Mouse (Mus musculus) kidney, embryonic 16.5 days (tissue): ENCODE measurements at regions not wholly inside any gene's neighbourhood (a gene's known extent, or its start where the extent isn't known, plus 50 kb on each side); places are given as distances from the start of the nearest gene placed in this dataset.

Experiments
- ATAC-seq: fragments of 200-750 bp; cut with Nextera tagmentation; 2 replicates; pipeline ENCODE4 v1.8.0; 2017; ENCODE audit warnings: moderate TSS enrichment; ENCODE audit not compliant: low FRiP score, low TSS enrichment
- H3K27ac ChIP-seq: fragments of 300-500 bp; sonication (generic); 2 replicates; pipeline ENCODE4 v1.5.1; 2014; ENCODE audit warnings: low read length
- H3K27me3 ChIP-seq: fragments of 300-500 bp; sonication (generic); 2 replicates; pipeline ENCODE4 v1.6.1; 2014; ENCODE audit warnings: low read length, control low read depth, mixed read lengths; ENCODE audit not compliant: insufficient read depth
- H3K36me3 ChIP-seq: fragments of 300-500 bp; sonication (generic); 2 replicates; pipeline ENCODE4 v1.6.1; 2014; ENCODE audit warnings: low read length, control low read depth, mixed read lengths; ENCODE audit not compliant: insufficient read depth
- H3K4me1 ChIP-seq: fragments of 300-500 bp; sonication (generic); 2 replicates; pipeline ENCODE4 v1.6.1; 2014; ENCODE audit warnings: low read length, control low read depth, mixed read lengths; ENCODE audit not compliant: insufficient read depth
- H3K4me2 ChIP-seq: fragments of 300-500 bp; sonication (generic); replicated peaks from 2 replicates; pipeline ENCODE4 v1.6.1; 2014; ENCODE audit warnings: low read depth, low read length
- H3K4me3 ChIP-seq: fragments of 300-500 bp; sonication (generic); 2 replicates; pipeline ENCODE4 v1.5.1; 2014; ENCODE audit warnings: mild to moderate bottlenecking, low read length
- H3K9ac ChIP-seq: fragments of 300-500 bp; sonication (generic); replicated peaks from 2 replicates; pipeline ENCODE4 v1.6.1; 2014; ENCODE audit warnings: low read length
- H3K9me3 ChIP-seq: fragments of 300-500 bp; sonication (generic); 2 replicates; pipeline ENCODE4 v1.6.1; 2016; ENCODE audit warnings: low read length, control low read depth
- WGBS: fragments of 180-500 bp; shearing (Covaris S2); extraction: QIAGEN DNeasy Blood & Tissue Kit; methylation state at CpG from one replicate; pipeline ENCODE4 v1.1.7; 2014; 5-methylcytosine and 5-hydroxymethylcytosine counted together

GRCm38 (mm10) chr16:97292484-97293048 lies 64.0 kb upstream of the Bace2 start:
- H3K4me1 ChIP-seq: peaks cover 8% of the 10 kb centered on the region; the same call in 1 of the 2 replicates
- peak; percentile 70 for ATAC-seq
- peak overlapping the region; percentile 46 for H3K4me2 ChIP-seq
- H3K36me3 ChIP-seq: no peaks in the 10 kb centered on the region
- 2% methylated on average over 11 of the region's 11 CpGs for WGBS
- no peaks in the 10 kb centered on the region for H3K27me3 ChIP-seq
- no peaks in the 10 kb centered on the region for H3K9me3 ChIP-seq
- H3K9ac ChIP-seq: no peak overlapping the region; the same call in 1 of the 2 replicates
- H3K4me3 ChIP-seq: peak overlapping the region; percentile 15
- no peak overlapping the region for H3K27ac ChIP-seq

GRCm38 (mm10) chr16:97293273-97293672 lies 63.3 kb upstream of the Bace2 start:
- H3K27me3 ChIP-seq: no peaks in the 10 kb centered on the region
- H3K9me3 ChIP-seq: no peaks in the 10 kb centered on the region
- WGBS: 4% methylated on average over 4 of the region's 4 CpGs
- peak; percentile 74; the same call in 1 of the 2 replicates for ATAC-seq
- H3K4me2 ChIP-seq: peak overlapping the region; percentile 46
- no peaks in the 10 kb centered on the region for H3K36me3 ChIP-seq
- H3K27ac ChIP-seq: no peak overlapping the region
- H3K9ac ChIP-seq: no peak overlapping the region; the same call in 1 of the 2 replicates
- peaks cover 8% of the 10 kb centered on the region; the same call in 1 of the 2 replicates for H3K4me1 ChIP-seq
- H3K4me3 ChIP-seq: peak overlapping the region; percentile 15

DNA sequence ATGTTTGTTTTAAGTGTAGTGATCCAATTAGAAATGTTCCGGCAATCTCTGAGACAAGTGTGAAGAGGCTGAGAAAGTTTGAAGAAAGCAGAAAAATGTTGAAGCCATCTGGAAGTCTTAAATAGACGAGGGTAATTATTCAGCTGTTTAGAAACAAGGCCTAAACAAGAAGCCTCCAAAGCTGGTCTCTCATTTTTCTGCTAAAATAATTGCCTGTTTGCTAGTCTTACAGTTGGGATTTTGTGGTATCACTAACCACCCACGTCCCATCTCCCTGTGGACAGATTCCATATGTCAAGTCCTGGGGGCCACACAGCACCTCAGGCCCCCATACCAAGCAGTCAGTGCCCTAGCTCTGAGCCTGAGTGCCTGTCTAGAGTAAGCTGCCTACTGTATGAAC lies 59.4 kb upstream of the Bace2 start:
- WGBS: 84% methylated on average over 3 of the region's 3 CpGs
- no peaks in the 10 kb centered on the region for H3K36me3 ChIP-seq
- H3K4me3 ChIP-seq: no peak overlapping the region
- H3K27me3 ChIP-seq: no peaks in the 10 kb centered on the region
- no peaks in the 10 kb centered on the region for H3K9me3 ChIP-seq
- H3K4me1 ChIP-seq: peaks cover 8% of the 10 kb centered on the region; the same call in 1 of the 2 replicates
- H3K4me2 ChIP-seq: no peak overlapping the region
- H3K9ac ChIP-seq: no peak overlapping the region
- ATAC-seq: no peak
- H3K27ac ChIP-seq: no peak overlapping the region

DNA sequence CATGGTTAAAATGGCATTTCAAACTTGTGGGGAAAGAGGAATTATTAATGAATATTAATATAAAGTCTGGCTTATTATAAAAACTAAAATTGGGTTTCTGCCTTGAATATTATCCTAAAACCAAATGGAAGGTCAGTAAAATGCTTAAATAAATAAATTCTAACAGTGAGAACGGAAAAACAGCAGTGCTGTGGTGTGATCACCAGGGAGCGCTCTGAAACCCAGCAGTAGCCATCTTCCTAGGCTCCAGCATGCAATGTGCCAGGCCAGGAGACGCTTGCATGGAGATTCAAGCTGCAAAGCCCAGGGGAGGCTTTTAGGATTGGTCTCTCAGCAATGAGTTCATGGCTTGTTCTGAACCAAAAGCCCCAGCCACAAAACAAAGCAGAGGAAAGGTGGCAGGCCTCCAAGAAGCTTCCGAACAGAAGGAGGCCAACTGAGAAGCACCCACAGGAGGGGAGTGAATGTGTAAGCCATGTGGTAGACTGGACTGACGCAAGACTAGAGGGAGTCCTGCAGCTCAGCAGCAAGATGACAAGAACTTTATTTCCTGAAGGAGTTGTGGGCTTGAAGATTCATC lies 52.3 kb upstream of the Bace2 start:
- Histone ChIP-seq H3K9me3 (no peaks in the 10 kb centered on the region), H3K27ac (no peak overlapping the region), H3K9ac (no peak overlapping the region), H3K4me3 (no peak overlapping the region), H3K36me3 (no peaks in the 10 kb centered on the region), H3K4me2 (no peak overlapping the region), H3K27me3 (no peaks in the 10 kb centered on the region), H3K4me1 (no peaks in the 10 kb centered on the region)
- WGBS: 63% methylated on average over 5 of the region's 5 CpGs
- no peak for ATAC-seq
